Mouse (Mus musculus): Measurements from ENCODE around the gene Abce1.

GRCm38 (mm10) chr8:79638001-79638706 is 73.4 kb downstream of the Abce1 start:
- TF ChIP-seq CTCF (IDR thresholded peaks at IDR 0.05) (no peak), EP300 (IDR thresholded peaks at IDR 0.05) (0 out of 2 replicates have a peak, but pooled peaks have one; percentile 15)
